Mouse (Mus musculus): ENCODE data around the gene Ldlrad2.

GRCm38 (mm10) chr4:137569873-137570272 lies 4.5 kb downstream of the Ldlrad2 start:
- TF ChIP-seq CTCF (IDR thresholded peaks at IDR 0.05; ENCODE audit: insufficient read depth, low read depth, low read length): no peak
- TF ChIP-seq POLR2A (IDR thresholded peaks at IDR 0.05; ENCODE audit: insufficient read depth, low read depth, low read length): no peak

Measured in olfactory bulb, adult 2 months (tissue).